2 mouse cellular contexts compared by ENCODE assay signal in genomic region chr11:72452140-72452665, GRCm38 (mm10).
TF ChIP-seq lines count a peak whose summit lies in the region.

No protein-coding gene starts in this region.

TF ChIP-seq in CH12.LX, 34 proteins besides CTCF, POLR2A, EP300 and RAD21:
- TF ChIP-seq POLR2AphosphoS2 (IDR thresholded peaks at IDR 0.05; ENCODE audit: low read depth, low read length) (peak; percentile 97), USF1 (IDR thresholded peaks at IDR 0.05; ENCODE audit: low read depth, low read length) (no peak)

TF ChIP-seq in MEL, 35 proteins besides CTCF, POLR2A, EP300 and RAD21:
- 0 out of 2 replicates have a peak, but pooled peaks have one; percentile 20 for TF ChIP-seq MYB (IDR thresholded peaks at IDR 0.05; ENCODE audit: low read depth, low read length)
- no peak for TF ChIP-seq E2F4 (IDR thresholded peaks at IDR 0.05; ENCODE audit: borderline replicate concordance, low read depth, low read length)
- TF ChIP-seq SMC3 (IDR thresholded peaks at IDR 0.05; ENCODE audit: low read depth, low read length): 0 out of 2 replicates have a peak, but pooled peaks have one; percentile 3
- peak; percentile 93 for TF ChIP-seq POLR2AphosphoS2 (IDR thresholded peaks at IDR 0.05; ENCODE audit: low read length)
